Comparison of ENCODE assay signal across 18 mouse cellular contexts in the genomic region with DNA sequence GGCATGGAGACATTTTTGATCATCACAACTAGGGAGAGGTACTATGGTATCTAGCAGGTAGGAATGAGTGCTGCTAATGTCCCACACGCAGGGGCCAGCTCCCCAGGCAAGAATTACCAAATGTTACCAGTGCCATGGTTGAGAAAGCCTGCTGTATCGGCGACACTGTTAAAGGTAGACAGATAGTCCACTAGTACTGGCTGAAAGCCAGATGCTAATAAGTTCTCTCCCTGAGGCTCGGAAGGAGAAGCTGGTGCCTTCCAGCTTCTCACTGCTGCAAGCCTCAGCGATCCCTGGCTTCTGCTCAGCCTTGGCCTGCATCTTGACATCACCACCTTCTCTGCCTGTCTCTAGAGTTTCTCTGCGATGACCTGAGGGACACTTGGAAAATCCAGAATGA. TPM values are rescaled to one million over a fixed set of nuclear protein-coding genes. Genes with fewer than 3 reads are reported as not detected.
DNase-seq lines count a peak whose midpoint lies in the region; ATAC-seq and TF ChIP-seq lines count a peak whose summit lies in the region.
"Had no signal": no experiment of that assay in that cellular context is flagged by ENCODE, and none has a peak within 500 bp of the region (broad histone marks: within the 10 kb centered on the region; RNA-seq: fewer than 3 reads in every experiment).

No protein-coding gene starts in this region.

- H3K4me1 ChIP-seq in hindbrain, postnatal 0 days (ENCODE audit: insufficient read depth, low read length): no peaks in the 10 kb centered on the region
- H3K4me1 ChIP-seq in hindbrain, embryonic 10.5 days (replicated peaks): peaks cover 17% of the 10 kb centered on the region
- peaks cover 52 to 55% of the 10 kb centered on the region in 2 experiments for H3K4me1 ChIP-seq in liver, embryonic 14.5 days (replicated peaks; ENCODE audit: control insufficient read depth in 2 of 2, insufficient read depth in 2 of 2, low read length in 1 of 2)
- peaks cover 31% of the 10 kb centered on the region for H3K4me1 ChIP-seq in liver, embryonic 11.5 days (replicated peaks; ENCODE audit: control insufficient read depth, insufficient read depth, low read length)
- peaks cover 62% of the 10 kb centered on the region for H3K4me1 ChIP-seq in liver, embryonic 15.5 days (replicated peaks)
- H3K4me1 ChIP-seq in midbrain, postnatal 0 days (ENCODE audit: insufficient read depth, low read length): no peaks in the 10 kb centered on the region

- ATAC-seq in hindbrain, postnatal 0 days: no peak
- no peak for ATAC-seq in liver, embryonic 14.5 days (ENCODE audit: insufficient read depth)
- no peak for ATAC-seq in liver, embryonic 11.5 days (replicated peaks; ENCODE audit: low FRiP score)
- no peak for ATAC-seq in liver, embryonic 15.5 days (ENCODE audit: insufficient read depth)
- ATAC-seq in midbrain, postnatal 0 days (ENCODE audit: low FRiP score): no peak
- ATAC-seq: forebrain, embryonic 14.5 days had no signal

- H3K9ac ChIP-seq in hindbrain, postnatal 0 days (replicated peaks; ENCODE audit: low read length): no peak overlapping the region
- H3K9ac ChIP-seq in liver, embryonic 14.5 days (replicated peaks): no peak overlapping the region
- H3K9ac ChIP-seq in liver, embryonic 11.5 days (ENCODE audit: low read depth, low read length): no peak overlapping the region
- 0 out of 2 replicates have a peak overlapping the region, but pooled peaks have one; percentile 1 for H3K9ac ChIP-seq in liver, embryonic 15.5 days
- H3K9ac ChIP-seq in midbrain, postnatal 0 days (replicated peaks; ENCODE audit: low read length, poor library complexity, severe bottlenecking): no peak overlapping the region
- H3K9ac ChIP-seq: hindbrain, embryonic 14.5 days had no signal

- no peak overlapping the region for H3K27ac ChIP-seq in hindbrain, postnatal 0 days
- no peak overlapping the region for H3K27ac ChIP-seq in hindbrain, embryonic 10.5 days
- H3K27ac ChIP-seq in liver, embryonic 14.5 days: peak overlapping the region; percentile 42
- no peak overlapping the region for H3K27ac ChIP-seq in liver, embryonic 11.5 days (ENCODE audit: low read depth, low read length)
- peak overlapping the region; percentile 99 for H3K27ac ChIP-seq in liver, embryonic 15.5 days (replicated peaks)
- H3K27ac ChIP-seq in midbrain, postnatal 0 days (ENCODE audit: low read depth, low read length): no peak overlapping the region
- H3K27ac ChIP-seq: embryonic facial prominence, embryonic 10.5 days; forebrain, embryonic 10.5 days; hindbrain, embryonic 14.5 days had no signal

- H3K36me3 ChIP-seq in hindbrain, postnatal 0 days (ENCODE audit: insufficient read depth, low read length): no peaks in the 10 kb centered on the region
- no peaks in the 10 kb centered on the region for H3K36me3 ChIP-seq in hindbrain, embryonic 10.5 days
- H3K36me3 ChIP-seq in liver, embryonic 14.5 days (replicated peaks; ENCODE audit: control insufficient read depth, insufficient read depth, low read depth): no peaks in the 10 kb centered on the region
- H3K36me3 ChIP-seq in liver, embryonic 11.5 days (ENCODE audit: control insufficient read depth, insufficient read depth, low read length): no peaks in the 10 kb centered on the region
- H3K36me3 ChIP-seq in liver, embryonic 15.5 days (replicated peaks): no peaks in the 10 kb centered on the region
- no peaks in the 10 kb centered on the region for H3K36me3 ChIP-seq in midbrain, postnatal 0 days (ENCODE audit: insufficient read depth, low read length)
- H3K36me3 ChIP-seq: embryonic facial prominence, embryonic 10.5 days; forebrain, embryonic 10.5 days had no signal

- no peaks in the 10 kb centered on the region for H3K27me3 ChIP-seq in hindbrain, postnatal 0 days (ENCODE audit: insufficient read depth, low read length)
- no peaks in the 10 kb centered on the region for H3K27me3 ChIP-seq in hindbrain, embryonic 10.5 days (ENCODE audit: insufficient read depth, poor library complexity, severe bottlenecking)
- H3K27me3 ChIP-seq in liver, embryonic 14.5 days (ENCODE audit: control insufficient read depth, insufficient read depth, low read length): no peaks in the 10 kb centered on the region
- H3K27me3 ChIP-seq in liver, embryonic 11.5 days (replicated peaks; ENCODE audit: control insufficient read depth, insufficient read depth, low read length): no peaks in the 10 kb centered on the region
- H3K27me3 ChIP-seq in liver, embryonic 15.5 days: no peaks in the 10 kb centered on the region
- H3K27me3 ChIP-seq in midbrain, postnatal 0 days (ENCODE audit: insufficient read depth, low read length): no peaks in the 10 kb centered on the region

- no peak for TF ChIP-seq CTCF in hindbrain, postnatal 0 days (IDR thresholded peaks at IDR 0.05; ENCODE audit: low read depth)
- TF ChIP-seq CTCF in liver, embryonic 14.5 days (IDR thresholded peaks at IDR 0.05; ENCODE audit: low read depth): no peak
- TF ChIP-seq CTCF in midbrain, postnatal 0 days (IDR thresholded peaks at IDR 0.05): no peak

- no peak overlapping the region for H3K4me2 ChIP-seq in hindbrain, postnatal 0 days (ENCODE audit: low read depth, low read length)
- H3K4me2 ChIP-seq in liver, embryonic 14.5 days (ENCODE audit: low read depth): no peak overlapping the region
- no peak overlapping the region for H3K4me2 ChIP-seq in liver, embryonic 11.5 days
- no peak overlapping the region for H3K4me2 ChIP-seq in liver, embryonic 15.5 days
- H3K4me2 ChIP-seq in midbrain, postnatal 0 days (ENCODE audit: low read depth, low read length, poor library complexity, severe bottlenecking): no peak overlapping the region
- H3K4me2 ChIP-seq: hindbrain, embryonic 14.5 days had no signal

- WGBS in hindbrain, postnatal 0 days: 64% methylated on average over 6 of the region's 6 CpGs
- WGBS in hindbrain, embryonic 10.5 days: 89% methylated on average over 6 of the region's 6 CpGs
- WGBS in liver, embryonic 14.5 days (ENCODE audit: insufficient replicate concordance): 89% methylated on average over 6 of the region's 6 CpGs
- 84% methylated on average over 6 of the region's 6 CpGs for WGBS in liver, embryonic 11.5 days
- WGBS in liver, embryonic 15.5 days (ENCODE audit: insufficient replicate concordance): 87% methylated on average over 6 of the region's 6 CpGs
- WGBS in midbrain, postnatal 0 days: 87% methylated on average over 6 of the region's 6 CpGs

- TF ChIP-seq EP300 in liver, embryonic 14.5 days (IDR thresholded peaks at IDR 0.05; ENCODE audit: low read depth): no peak

- no peak overlapping the region for H3K4me3 ChIP-seq in hindbrain, postnatal 0 days (ENCODE audit: low read length)
- H3K4me3 ChIP-seq in hindbrain, embryonic 10.5 days: no peak overlapping the region
- no peak overlapping the region for H3K4me3 ChIP-seq in liver, embryonic 14.5 days (ENCODE audit: insufficient read depth in 1 of 2, low read depth in 2 of 2, low read length in 2 of 2)
- H3K4me3 ChIP-seq in liver, embryonic 11.5 days (ENCODE audit: low read depth, low read length): no peak overlapping the region
- no peak overlapping the region for H3K4me3 ChIP-seq in liver, embryonic 15.5 days (replicated peaks)
- H3K4me3 ChIP-seq in midbrain, postnatal 0 days (ENCODE audit: low read depth, low read length): no peak overlapping the region
- H3K4me3 ChIP-seq: embryonic facial prominence, embryonic 10.5 days; erythroblast, embryonic 14.5 days; forebrain, embryonic 10.5 days had no signal

- no peaks in the 10 kb centered on the region for H3K9me3 ChIP-seq in hindbrain, postnatal 0 days (ENCODE audit: low read length)
- no peaks in the 10 kb centered on the region for H3K9me3 ChIP-seq in hindbrain, embryonic 10.5 days
- H3K9me3 ChIP-seq in liver, embryonic 14.5 days (ENCODE audit: control insufficient read depth, low read length): no peaks in the 10 kb centered on the region
- H3K9me3 ChIP-seq in liver, embryonic 11.5 days (ENCODE audit: control insufficient read depth, low read length): no peaks in the 10 kb centered on the region
- H3K9me3 ChIP-seq in liver, embryonic 15.5 days (replicated peaks): no peaks in the 10 kb centered on the region
- H3K9me3 ChIP-seq in midbrain, postnatal 0 days (ENCODE audit: low read length): no peaks in the 10 kb centered on the region
- H3K9me3 ChIP-seq: embryonic facial prominence, embryonic 10.5 days; forebrain, embryonic 10.5 days had no signal

- DNase-seq in hindbrain, postnatal 0 days (ENCODE audit: low spot score): peak; percentile 15
- DNase-seq in hindbrain, embryonic 10.5 days (ENCODE audit: low spot score): no peak
- DNase-seq in liver, embryonic 14.5 days (ENCODE audit: low read depth in 3 of 3, low spot score in 3 of 3): no peak
- DNase-seq in liver, embryonic 11.5 days (ENCODE audit: low spot score): no peak
- DNase-seq in midbrain, postnatal 0 days (ENCODE audit: low spot score): no peak
- no peak for DNase-seq in frontal cortex, postnatal 25 days (ENCODE audit: low spot score in 2 of 2)
- DNase-seq: adrenal gland, adult 8-10 months; adrenal gland, postnatal 36 days; cerebellum, postnatal 10 days; gastrocnemius, postnatal 36 days; heart, adult 18-20 months; heart, postnatal 10 days had no signal

RNA-seq across cellular contexts. Expression of a gene that starts 32.2 kb away (rescaled TPM):
- total RNA-seq in hindbrain, postnatal 0 days (2014; rRNA removed): 17.0 and 21.0 TPM in 2 replicates
- polyA plus RNA-seq in hindbrain, postnatal 0 days (2015; fragmentation: Nextera tagmentation; extraction: Ambion mirVana): 58.4 and 59.0 TPM in 2 replicates
- 53.7 and 55.8 TPM in 2 replicates for polyA plus RNA-seq in hindbrain, embryonic 10.5 days (2016; fragmentation: Nextera tagmentation; extraction: Ambion mirVana)
- polyA plus RNA-seq in liver, embryonic 14.5 days (2012; rRNA removed): 13.0 and 14.9 TPM in 2 replicates
- 22.8 and 25.4 TPM in 2 replicates for polyA plus RNA-seq in liver, embryonic 14.5 days (2014; fragmentation: Nextera tagmentation; extraction: Ambion mirVana)
- polyA plus RNA-seq in liver, embryonic 11.5 days (2014; fragmentation: Nextera tagmentation; extraction: Ambion mirVana): 40.1 and 40.3 TPM in 2 replicates
- 24.9 and 25.7 TPM in 2 replicates for polyA plus RNA-seq in liver, embryonic 15.5 days (2015; fragmentation: Nextera tagmentation; extraction: Ambion mirVana)
- total RNA-seq in midbrain, postnatal 0 days (2014; rRNA removed): 19.7 and 30.4 TPM in 2 replicates
- polyA plus RNA-seq in midbrain, postnatal 0 days (2015; fragmentation: Nextera tagmentation; extraction: Ambion mirVana): 55.2 and 61.4 TPM in 2 replicates

RNA-seq across cellular contexts. Expression of a gene that starts 46.3 kb away (rescaled TPM):
- 2.0 and 4.0 TPM in 2 replicates for total RNA-seq in hindbrain, postnatal 0 days (2014; rRNA removed)
- 2.2 and 2.3 TPM in 2 replicates for polyA plus RNA-seq in hindbrain, postnatal 0 days (2015; fragmentation: Nextera tagmentation; extraction: Ambion mirVana)
- 0.82 and 2.2 TPM in 2 replicates for polyA plus RNA-seq in hindbrain, embryonic 10.5 days (2016; fragmentation: Nextera tagmentation; extraction: Ambion mirVana)
- 6.9 and 8.1 TPM in 2 replicates for polyA plus RNA-seq in liver, embryonic 14.5 days (2012; rRNA removed)
- 10.8 and 11.9 TPM in 2 replicates for polyA plus RNA-seq in liver, embryonic 14.5 days (2014; fragmentation: Nextera tagmentation; extraction: Ambion mirVana)
- polyA plus RNA-seq in liver, embryonic 11.5 days (2014; fragmentation: Nextera tagmentation; extraction: Ambion mirVana): 5.6 and 7.1 TPM in 2 replicates
- 8.5 and 9.5 TPM in 2 replicates for polyA plus RNA-seq in liver, embryonic 15.5 days (2015; fragmentation: Nextera tagmentation; extraction: Ambion mirVana)
- 1.9 and 3.0 TPM in 2 replicates for total RNA-seq in midbrain, postnatal 0 days (2014; rRNA removed)
- 0.80 and 0.86 TPM in 2 replicates for polyA plus RNA-seq in midbrain, postnatal 0 days (2015; fragmentation: Nextera tagmentation; extraction: Ambion mirVana)

Comparison
In these comparisons a context has a peak if more than half of its experiments do, and no peak if none do; other contexts are left out.
1. H3K27ac ChIP-seq: peak in liver, embryonic 14.5 days (single experiment) and liver, embryonic 15.5 days (single experiment); none in hindbrain, postnatal 0 days (single experiment), hindbrain, embryonic 10.5 days (single experiment), liver, embryonic 11.5 days (single experiment) and midbrain, postnatal 0 days (single experiment).